Mouse (Mus musculus) forebrain, embryonic 12.5 days (tissue): ENCODE measurements around the gene Capn5. TPM values are rescaled to one million over a fixed set of nuclear protein-coding genes. Genes with fewer than 3 reads are reported as not detected.

Experiments
- ATAC-seq: fragments of 200-750 bp; cut with Nextera tagmentation; 2 replicates; pipeline ENCODE4 v1.8.0; 2017; ENCODE audit warnings: moderate TSS enrichment; ENCODE audit not compliant: low FRiP score
- H3K27ac ChIP-seq: fragments of 300-500 bp; sonication (generic); 2 replicates; pipeline ENCODE4 v1.5.1; 2016; ENCODE audit warnings: mild to moderate bottlenecking
- H3K27me3 ChIP-seq: fragments of 300-500 bp; sonication (generic); 2 replicates; pipeline ENCODE4 v1.6.1; 2016; ENCODE audit warnings: mild to moderate bottlenecking
- H3K36me3 ChIP-seq: fragments of 300-500 bp; sonication (generic); replicated peaks from 2 replicates; pipeline ENCODE4 v1.6.1; 2016; ENCODE audit warnings: mild to moderate bottlenecking
- H3K4me1 ChIP-seq: fragments of 300-500 bp; sonication (generic); 2 replicates; pipeline ENCODE4 v1.6.1; 2016
- H3K4me2 ChIP-seq: fragments of 300-500 bp; sonication (generic); 2 replicates; pipeline ENCODE4 v1.6.1; 2016; ENCODE audit warnings: mild to moderate bottlenecking, moderate library complexity
- H3K4me3 ChIP-seq: fragments of 300-500 bp; sonication (generic); replicated peaks from 2 replicates; pipeline ENCODE4 v1.5.1; 2016; ENCODE audit warnings: mild to moderate bottlenecking
- H3K9ac ChIP-seq: fragments of 300-500 bp; sonication (generic); 2 replicates; pipeline ENCODE4 v1.6.1; 2016; ENCODE audit warnings: mild to moderate bottlenecking
- H3K9me3 ChIP-seq: fragments of 300-500 bp; sonication (generic); 2 replicates; pipeline ENCODE4 v1.6.1; 2016
- WGBS: fragments of 180-500 bp; shearing (Covaris S2); methylation state at CpG from one replicate; pipeline ENCODE4 v1.1.7; 2016; 5-methylcytosine and 5-hydroxymethylcytosine counted together
- polyA plus RNA-seq: library from polyadenylated mRNA; unstranded; fragments of >200 nt; fragmentation: Nextera tagmentation; extraction: Ambion mirVana; gene quantifications from 2 replicates; pipeline ENCODE4 v1.2.1, GENCODE M21; 2016

Capn5 gene
- polyA plus RNA-seq, 1 experiment from 2014 or later, result 8.3 TPM

GRCm38 (mm10) chr7:98102488-98102887 is 75.6 kb downstream of the Capn5 start:
- Histone ChIP-seq H3K4me2 (peak overlapping the region; percentile 51; the same call in 1 of the 2 replicates), H3K27me3 (no peaks in the 10 kb centered on the region), H3K9me3 (no peaks in the 10 kb centered on the region), H3K9ac (peak overlapping the region; percentile 51; the same call in 1 of the 2 replicates), H3K4me3 (peak overlapping the region; percentile 30; the same call in 1 of the 2 replicates), H3K4me1 (peaks cover 9% of the 10 kb centered on the region), H3K36me3 (peaks cover 1% of the 10 kb centered on the region; the same call in 1 of the 2 replicates), H3K27ac (no peak overlapping the region)
- peak; percentile 21 for ATAC-seq
- WGBS, result 94% methylated on average over 11 of the region's 11 CpGs

DNA sequence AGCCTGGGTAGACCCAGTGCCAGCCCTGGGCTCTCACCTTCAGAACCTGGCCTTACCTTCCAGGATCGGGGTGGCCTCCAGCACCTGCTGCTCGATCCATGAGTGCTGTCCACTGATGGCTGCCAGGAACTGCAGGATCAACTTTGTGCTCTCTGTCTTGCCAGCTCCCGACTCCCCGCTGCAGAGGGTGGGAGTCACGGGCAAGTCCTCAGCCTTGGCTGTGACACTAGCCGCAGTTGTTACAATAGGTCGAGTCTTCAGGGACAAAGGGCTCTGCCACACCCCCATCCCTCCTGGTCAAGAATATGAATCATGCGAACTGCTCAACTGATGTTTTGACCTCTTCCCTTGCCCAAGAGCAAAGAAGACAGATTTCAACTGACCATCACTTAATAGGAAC is 80.5 kb downstream of the Capn5 start:
- WGBS, result 90% methylated on average over 8 of the region's 8 CpGs
- peaks cover 11% of the 10 kb centered on the region for H3K36me3 ChIP-seq
- H3K27me3 ChIP-seq, result no peaks in the 10 kb centered on the region
- no peak overlapping the region for H3K27ac ChIP-seq
- no peak overlapping the region for H3K9ac ChIP-seq
- H3K4me2 ChIP-seq, result no peak overlapping the region
- H3K4me1 ChIP-seq, result peaks cover 4% of the 10 kb centered on the region; the same call in 1 of the 2 replicates
- no peak for ATAC-seq
- H3K4me3 ChIP-seq, result no peak overlapping the region
- H3K9me3 ChIP-seq, result no peaks in the 10 kb centered on the region

DNA sequence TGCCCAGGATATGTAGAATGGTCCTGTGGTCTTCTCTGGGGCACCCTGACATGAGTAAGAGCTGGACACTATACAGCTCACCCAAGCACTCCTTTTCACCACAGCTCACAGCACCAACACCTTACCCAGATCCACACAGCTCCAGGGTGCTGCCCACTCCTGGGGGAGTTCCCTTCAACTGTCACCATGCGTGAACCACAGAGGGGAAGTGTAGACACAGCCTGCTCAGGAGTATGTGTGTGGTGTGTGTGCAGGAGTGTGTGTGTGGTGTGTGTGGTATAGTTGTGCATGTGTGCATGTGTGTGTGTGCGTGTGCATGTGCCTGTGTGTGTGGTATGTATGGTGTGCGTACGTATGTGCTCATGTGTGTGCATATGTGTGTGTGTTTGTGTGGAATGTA is 82.2 kb downstream of the Capn5 start:
- 95% methylated on average over 4 of the region's 4 CpGs for WGBS
- no peak overlapping the region for H3K4me2 ChIP-seq
- H3K9me3 ChIP-seq, result no peaks in the 10 kb centered on the region
- no peak overlapping the region for H3K9ac ChIP-seq
- no peak overlapping the region for H3K4me3 ChIP-seq
- H3K36me3 ChIP-seq, result peaks cover 11% of the 10 kb centered on the region
- no peak for ATAC-seq
- H3K27ac ChIP-seq, result no peak overlapping the region
- H3K4me1 ChIP-seq, result no peaks in the 10 kb centered on the region
- no peaks in the 10 kb centered on the region for H3K27me3 ChIP-seq

DNA sequence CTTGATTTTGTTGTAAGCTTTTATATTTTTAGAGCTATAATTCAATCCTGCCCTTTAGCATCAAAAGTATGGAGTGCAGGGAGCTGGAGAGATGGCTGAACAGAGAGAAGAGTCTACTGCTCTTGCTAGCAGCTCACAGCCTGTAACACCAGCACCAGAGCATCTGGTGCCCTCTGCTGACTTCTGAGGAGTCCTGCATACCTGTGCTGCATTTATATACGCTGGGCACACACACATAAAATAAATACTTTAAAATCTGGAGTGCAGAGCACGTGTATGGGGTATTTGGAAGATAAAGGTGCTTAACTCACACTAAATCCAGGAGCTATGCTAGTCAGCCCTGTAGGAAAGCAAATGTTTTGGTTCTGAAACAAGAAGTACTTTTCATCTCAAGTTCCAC is 91.7 kb downstream of the Capn5 start:
- Histone ChIP-seq H3K4me1 (peaks cover 22% of the 10 kb centered on the region), H3K4me3 (no peak overlapping the region), H3K36me3 (no peaks in the 10 kb centered on the region), H3K27ac (no peak overlapping the region), H3K4me2 (no peak overlapping the region), H3K9ac (no peak overlapping the region), H3K9me3 (no peaks in the 10 kb centered on the region), H3K27me3 (no peaks in the 10 kb centered on the region)
- WGBS, result 57% methylated on average over 2 of the region's 2 CpGs
- no peak for ATAC-seq

- Histone ChIP-seq H3K9ac (no peak overlapping the region), H3K9me3 (no peaks in the 10 kb centered on the region), H3K4me2 (no peak overlapping the region), H3K4me1 (peaks cover 22% of the 10 kb centered on the region), H3K27ac (no peak overlapping the region), H3K4me3 (no peak overlapping the region), H3K36me3 (no peaks in the 10 kb centered on the region), H3K27me3 (no peaks in the 10 kb centered on the region)
- WGBS, result 87% methylated on average over 7 of the region's 7 CpGs
- ATAC-seq, result no peak
These were observed 92.8 kb downstream of the Capn5 start for GRCm38 (mm10) chr7:98085314-98085713.

DNA sequence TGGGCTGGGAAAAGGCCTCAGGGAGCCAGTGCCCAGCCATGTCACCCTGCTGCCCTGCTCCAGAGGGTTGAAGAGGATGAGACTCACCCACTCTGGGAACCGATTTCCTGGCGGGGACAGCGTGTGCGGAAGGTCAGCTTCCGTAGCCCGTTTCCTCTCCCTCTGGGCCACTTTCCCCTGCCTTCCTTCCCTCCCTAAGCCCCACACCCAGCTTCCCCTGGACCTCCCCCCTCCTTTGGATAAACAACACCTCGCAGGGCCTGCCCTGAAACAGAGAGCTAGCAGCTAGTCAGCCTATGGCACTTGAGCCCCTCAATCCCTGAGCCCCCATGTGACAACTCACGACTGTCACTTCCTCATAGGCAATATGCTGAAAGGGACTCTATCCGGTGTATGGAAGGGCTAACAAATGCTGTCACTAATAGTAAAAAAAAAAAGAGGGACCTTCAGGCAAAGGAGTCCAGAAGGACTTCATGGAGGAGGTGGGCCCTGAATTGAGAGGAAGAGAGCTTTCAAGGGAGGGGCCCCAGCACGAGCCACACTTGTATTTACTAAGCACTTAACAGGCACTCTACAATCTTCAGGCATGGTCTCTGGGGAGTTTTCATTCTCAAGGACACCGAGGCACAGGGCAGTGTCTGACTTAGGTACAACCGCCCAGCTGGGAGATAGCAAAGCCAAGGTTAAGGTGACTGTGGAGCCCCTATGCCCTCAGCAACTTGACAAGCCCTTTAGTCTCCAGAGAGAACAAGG is 93.4 kb downstream of the Capn5 start:
- H3K27me3 ChIP-seq, result no peaks in the 10 kb centered on the region
- ATAC-seq, result no peak
- no peaks in the 10 kb centered on the region for H3K36me3 ChIP-seq
- H3K9ac ChIP-seq, result no peak overlapping the region
- H3K4me2 ChIP-seq, result no peak overlapping the region
- H3K9me3 ChIP-seq, result no peaks in the 10 kb centered on the region
- no peak overlapping the region for H3K4me3 ChIP-seq
- peaks cover 22% of the 10 kb centered on the region for H3K4me1 ChIP-seq
- H3K27ac ChIP-seq, result no peak overlapping the region
- WGBS, result 66% methylated on average over 12 of the region's 12 CpGs

DNA sequence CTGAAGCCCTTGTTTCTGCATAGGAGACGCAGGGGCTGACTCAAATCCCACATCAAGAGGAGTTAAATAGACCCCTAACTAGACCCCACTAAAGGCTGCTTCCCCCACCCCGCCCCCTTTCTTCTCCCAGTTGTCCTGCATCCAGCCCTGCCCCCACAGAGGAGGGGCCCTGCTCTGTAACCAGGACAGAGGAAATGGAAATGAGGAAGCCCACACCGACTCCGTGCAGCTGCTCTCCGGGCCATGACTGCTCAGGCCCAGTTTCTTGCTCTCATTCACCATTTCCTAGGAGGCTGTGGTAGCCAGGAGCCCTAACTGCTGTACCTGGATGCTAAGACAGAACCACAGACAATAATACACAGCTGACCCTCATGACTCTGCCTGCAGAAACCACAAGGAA is 95.7 kb downstream of the Capn5 start:
- Histone ChIP-seq H3K27ac (no peak overlapping the region), H3K27me3 (no peaks in the 10 kb centered on the region), H3K4me1 (peaks cover 22% of the 10 kb centered on the region), H3K36me3 (peaks cover 4% of the 10 kb centered on the region; the same call in 1 of the 2 replicates), H3K4me2 (no peak overlapping the region), H3K9ac (peak overlapping the region; percentile 17; the same call in 1 of the 2 replicates), H3K4me3 (no peak overlapping the region), H3K9me3 (no peaks in the 10 kb centered on the region)
- ATAC-seq, result peak; percentile 74
- 12% methylated on average over 5 of the region's 5 CpGs for WGBS

DNA sequence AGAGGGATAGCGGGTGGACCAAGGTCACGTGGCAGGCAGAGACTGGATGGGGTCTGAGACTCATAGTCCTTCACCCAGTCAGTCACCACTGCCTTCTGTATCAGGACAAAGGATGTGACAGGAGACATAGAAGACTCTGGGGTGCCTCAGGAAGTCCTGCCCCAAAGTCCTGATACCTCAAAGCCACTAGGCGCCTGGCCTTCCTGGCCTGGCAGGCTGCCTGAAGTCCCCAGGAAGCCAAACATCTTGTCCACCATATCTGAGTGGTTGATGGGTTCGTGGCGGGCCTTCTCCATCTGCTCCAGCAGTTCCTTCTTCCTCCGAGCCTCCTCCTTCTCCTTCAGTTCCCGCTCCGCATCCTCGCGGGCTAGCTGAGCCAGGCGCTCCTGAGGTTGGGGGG is 100.6 kb downstream of the Capn5 start:
- H3K4me3 ChIP-seq, result no peak overlapping the region
- no peak overlapping the region for H3K9ac ChIP-seq
- H3K9me3 ChIP-seq, result no peaks in the 10 kb centered on the region
- peaks cover 7% of the 10 kb centered on the region for H3K4me1 ChIP-seq
- ATAC-seq, result no peak
- H3K27me3 ChIP-seq, result no peaks in the 10 kb centered on the region
- H3K27ac ChIP-seq, result no peak overlapping the region
- no peak overlapping the region for H3K4me2 ChIP-seq
- H3K36me3 ChIP-seq, result peaks cover 23% of the 10 kb centered on the region
- 89% methylated on average over 11 of the region's 11 CpGs for WGBS

GRCm38 (mm10) chr7:98071620-98072019 is 106.5 kb downstream of the Capn5 start:
- no peaks in the 10 kb centered on the region for H3K27me3 ChIP-seq
- H3K4me1 ChIP-seq, result no peaks in the 10 kb centered on the region
- no peak overlapping the region for H3K27ac ChIP-seq
- H3K4me2 ChIP-seq, result no peak overlapping the region
- H3K36me3 ChIP-seq, result peaks cover 13% of the 10 kb centered on the region
- no peaks in the 10 kb centered on the region for H3K9me3 ChIP-seq
- ATAC-seq, result peak; percentile 57; the same call in 1 of the 2 replicates
- no peak overlapping the region for H3K9ac ChIP-seq
- WGBS, result 34% methylated on average over 5 of the region's 5 CpGs
- no peak overlapping the region for H3K4me3 ChIP-seq

Other genes starting within 250 kb of the Capn5 start
- gene Myo7a, start 58.8 kb downstream of the Capn5 start, polyA plus RNA-seq, result 18.9 and 19.4 TPM in 2 replicates
- 0.45 and 0.74 TPM in 2 replicates for gene Omp, start 32.8 kb downstream of the Capn5 start, polyA plus RNA-seq
- gene B3gnt6, start 21.2 kb upstream of the Capn5 start, polyA plus RNA-seq, result 0.13 and 0.15 TPM in 2 replicates
- 10.6 and 11.7 TPM in 2 replicates for gene Acer3, start 142.9 kb upstream of the Capn5 start, polyA plus RNA-seq
- 6.5 and 7.7 TPM in 2 replicates for gene Tsku, start 183.1 kb upstream of the Capn5 start, polyA plus RNA-seq